Mouse (Mus musculus) frontal cortex, adult (tissue): Measurements from ENCODE around the gene Fgfr2.

Experiments
- ATAC-seq: cut with Nextera tagmentation; 2 replicates; pipeline ENCODE4 v1.9.2; 2017; ENCODE audit warnings: mild to moderate bottlenecking, moderate library complexity, mixed read lengths; ENCODE audit not compliant: low TSS enrichment

The Fgfr2 gene

DNA sequence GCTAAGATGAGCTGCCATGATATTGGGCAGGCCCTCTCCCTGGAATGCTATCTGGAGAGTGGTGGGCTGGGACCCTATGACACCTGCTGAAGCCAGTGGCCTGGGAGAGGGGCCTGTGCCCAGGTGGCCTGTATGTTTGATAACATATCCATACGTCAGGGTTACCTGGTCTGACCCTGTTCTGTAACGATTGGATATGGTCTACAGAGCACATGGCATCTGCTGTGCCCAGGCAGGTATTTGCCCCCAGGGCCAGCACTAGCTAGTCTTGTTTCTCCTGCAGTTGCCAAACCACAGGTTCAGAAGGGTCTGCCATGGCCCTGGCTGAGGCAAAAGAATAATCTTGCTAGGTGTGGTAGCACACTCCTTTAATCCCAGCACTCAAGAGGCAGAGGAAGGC is 429.6 kb downstream of the Fgfr2 start:
- no peak for ATAC-seq

- ATAC-seq, result 0 out of 2 replicates have a peak, but pooled peaks have one; percentile 31
Observed at GRCm38 (mm10) chr7:132692719-132693118, 430.4 kb downstream of the Fgfr2 start.

GRCm38 (mm10) chr7:132690716-132691472 is 432.3 kb downstream of the Fgfr2 start:
- no peak for ATAC-seq

DNA sequence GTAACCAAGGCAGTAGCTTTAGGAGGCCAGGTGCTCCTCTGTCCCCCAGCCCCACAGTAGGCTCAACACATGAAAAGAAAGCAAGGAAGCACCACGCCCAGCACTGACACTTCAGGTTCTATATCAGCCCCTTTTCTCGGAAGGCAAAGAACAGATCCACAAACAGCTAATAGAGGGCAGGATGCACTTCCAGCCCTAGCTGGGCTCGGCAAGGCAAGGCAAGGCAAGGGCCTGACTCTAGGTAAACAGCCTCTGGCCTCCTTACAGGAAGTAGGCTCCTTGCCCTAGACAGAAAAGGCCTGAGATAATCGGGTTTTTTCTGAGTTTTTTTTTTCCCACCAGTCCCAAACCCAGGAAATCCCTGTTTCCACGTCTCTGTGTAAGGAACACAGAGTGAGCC is 433.4 kb downstream of the Fgfr2 start:
- no peak for ATAC-seq

DNA sequence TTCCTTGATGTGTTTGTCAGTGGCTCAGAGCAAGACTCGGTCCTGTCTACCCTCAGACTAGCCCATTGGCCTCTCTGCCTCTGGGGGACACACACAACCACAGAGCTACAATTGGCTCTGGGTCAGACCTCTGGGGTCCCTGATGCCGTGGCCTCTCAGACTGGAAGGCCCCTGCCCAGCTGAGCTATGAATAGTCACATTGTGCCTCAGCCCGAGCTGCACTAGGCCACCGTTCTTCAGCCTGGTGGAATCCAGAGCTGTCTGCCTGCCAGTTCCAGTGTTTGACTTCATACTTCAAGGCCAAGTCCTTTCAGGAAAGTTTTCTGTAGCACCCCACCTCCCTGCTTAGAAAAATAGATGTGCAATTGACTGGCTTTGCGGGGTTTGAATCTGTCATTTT is 434.4 kb downstream of the Fgfr2 start:
- no peak for ATAC-seq

- no peak for ATAC-seq
Observed at GRCm38 (mm10) chr7:132687897-132688296, 435.3 kb downstream of the Fgfr2 start.

DNA sequence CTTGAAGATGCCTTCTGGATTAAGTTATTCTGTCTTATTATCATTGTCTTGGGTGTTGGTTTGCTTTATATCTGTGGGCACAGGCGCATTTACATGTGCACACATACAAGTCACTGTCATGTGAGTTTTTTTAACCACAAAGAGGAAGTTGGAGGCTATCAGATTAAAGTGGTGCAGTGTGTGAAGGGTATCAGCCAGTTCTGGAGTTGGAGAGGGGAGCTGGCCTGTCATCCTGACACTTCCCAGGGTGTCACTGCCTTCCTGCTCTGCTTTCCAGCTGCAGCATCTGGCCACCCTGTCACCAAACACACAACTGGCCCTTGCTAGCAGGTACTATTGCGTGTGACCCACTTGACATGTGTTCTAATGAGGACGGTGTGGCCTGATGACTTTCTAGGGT is 436.6 kb downstream of the Fgfr2 start:
- ATAC-seq, result no peak

GRCm38 (mm10) chr7:132683923-132684322 is 439.2 kb downstream of the Fgfr2 start:
- ATAC-seq, result no peak

DNA sequence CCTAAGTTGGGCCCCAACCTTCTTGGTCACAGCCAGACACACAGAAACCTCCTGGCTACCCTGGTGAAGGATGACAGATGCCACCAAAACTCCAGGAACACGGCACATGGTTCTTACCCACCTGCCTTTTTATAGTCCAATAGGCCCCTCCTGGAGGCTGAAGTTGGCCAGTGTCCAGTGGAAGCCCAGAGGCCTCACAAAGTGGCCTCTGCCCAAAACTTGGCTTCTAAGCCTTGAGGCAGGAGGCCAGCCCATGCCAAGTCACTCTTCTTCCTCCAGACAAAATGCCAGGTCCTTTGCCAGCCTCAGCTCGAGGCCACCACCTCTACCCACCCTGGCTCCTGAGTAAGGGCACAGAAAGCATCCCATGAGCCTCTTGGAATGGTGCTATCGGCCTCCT is 440.2 kb downstream of the Fgfr2 start:
- ATAC-seq, result no peak

DNA sequence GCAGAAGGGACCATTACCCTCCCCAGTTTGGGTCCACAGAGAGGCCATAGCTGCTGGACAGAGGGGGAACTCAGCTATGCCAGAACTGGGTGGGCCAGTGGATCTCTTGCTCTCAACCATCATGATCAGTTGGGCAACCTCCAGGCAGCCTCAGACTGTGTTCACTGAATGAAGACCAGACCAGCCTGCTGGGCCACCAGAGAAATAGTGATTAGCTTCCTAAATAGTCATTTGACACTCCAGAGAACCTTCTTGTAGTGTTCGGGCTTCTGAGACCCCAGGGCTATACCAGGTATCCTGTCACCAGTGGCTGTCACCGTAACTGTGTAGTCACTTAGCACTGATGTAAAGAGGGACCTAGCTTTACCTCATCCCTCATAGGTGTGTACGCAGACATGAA is 440.8 kb downstream of the Fgfr2 start:
- ATAC-seq, result no peak

GRCm38 (mm10) chr7:132681831-132682230 is 441.3 kb downstream of the Fgfr2 start:
- no peak for ATAC-seq

DNA sequence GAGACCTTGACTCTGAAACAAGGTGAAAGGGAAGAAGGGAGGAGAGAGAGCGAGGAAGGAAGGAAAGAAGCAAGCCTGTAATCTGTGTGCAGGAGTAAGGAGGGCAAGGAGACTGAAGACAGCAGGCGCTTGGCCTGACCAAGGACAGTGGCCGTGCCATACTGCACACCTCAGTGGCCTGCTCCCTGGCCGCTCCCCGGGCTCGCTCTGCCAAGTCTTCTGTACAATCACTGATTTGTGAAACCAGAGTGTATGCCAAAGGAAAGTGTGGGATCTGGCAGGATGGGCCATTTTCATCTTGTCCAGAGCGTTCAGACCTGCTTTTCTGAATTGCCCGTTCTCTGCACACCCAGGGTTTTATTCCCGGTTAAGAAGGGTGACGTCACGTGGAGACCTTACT is 441.9 kb downstream of the Fgfr2 start:
- ATAC-seq, result no peak

DNA sequence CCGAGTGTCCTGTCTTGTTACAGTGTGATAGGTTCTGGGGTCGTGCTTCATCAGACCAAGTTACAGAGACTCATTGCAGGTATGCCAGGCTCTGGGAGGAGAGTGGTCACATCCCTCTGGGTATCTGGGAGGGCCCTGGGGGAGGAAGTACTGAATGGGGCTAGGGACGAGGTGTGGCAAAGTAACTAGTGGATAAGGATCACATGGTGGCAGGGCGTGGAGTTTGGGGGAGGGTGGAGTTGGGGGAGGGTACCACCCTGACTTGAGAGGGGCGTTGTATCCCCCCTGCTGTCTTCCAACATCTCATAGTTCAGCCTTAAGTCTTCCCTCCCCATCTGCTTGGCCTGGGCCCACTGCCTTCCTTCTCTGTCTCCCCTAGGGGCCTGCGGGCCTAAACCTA is 443.6 kb downstream of the Fgfr2 start:
- no peak for ATAC-seq

- ATAC-seq, result no peak
Observed at GRCm38 (mm10) chr7:132679117-132679516, 444.0 kb downstream of the Fgfr2 start.

GRCm38 (mm10) chr7:132675922-132676321 is 447.2 kb downstream of the Fgfr2 start:
- ATAC-seq, result no peak

- ATAC-seq, result no peak
Observed at GRCm38 (mm10) chr7:132673931-132674755, 449.0 kb downstream of the Fgfr2 start.

- peak; percentile 87 for ATAC-seq
Observed at GRCm38 (mm10) chr7:132672481-132672959, 450.6 kb downstream of the Fgfr2 start.

DNA sequence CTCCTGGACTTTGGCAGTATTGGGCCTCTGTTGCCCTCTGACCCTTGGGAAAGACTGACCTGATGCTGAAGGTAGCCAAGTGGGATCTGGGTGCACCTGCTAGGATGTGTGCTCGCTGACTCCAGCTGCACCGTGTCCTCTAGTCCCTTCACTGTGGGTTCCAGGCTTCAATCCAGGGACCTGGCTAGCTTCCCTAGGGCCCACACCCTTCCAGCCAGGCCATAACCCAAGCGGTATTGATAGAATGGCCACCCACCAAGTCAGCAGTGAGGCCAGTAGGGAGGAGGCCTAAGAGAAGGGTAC is 452.3 kb downstream of the Fgfr2 start:
- ATAC-seq, result no peak

DNA sequence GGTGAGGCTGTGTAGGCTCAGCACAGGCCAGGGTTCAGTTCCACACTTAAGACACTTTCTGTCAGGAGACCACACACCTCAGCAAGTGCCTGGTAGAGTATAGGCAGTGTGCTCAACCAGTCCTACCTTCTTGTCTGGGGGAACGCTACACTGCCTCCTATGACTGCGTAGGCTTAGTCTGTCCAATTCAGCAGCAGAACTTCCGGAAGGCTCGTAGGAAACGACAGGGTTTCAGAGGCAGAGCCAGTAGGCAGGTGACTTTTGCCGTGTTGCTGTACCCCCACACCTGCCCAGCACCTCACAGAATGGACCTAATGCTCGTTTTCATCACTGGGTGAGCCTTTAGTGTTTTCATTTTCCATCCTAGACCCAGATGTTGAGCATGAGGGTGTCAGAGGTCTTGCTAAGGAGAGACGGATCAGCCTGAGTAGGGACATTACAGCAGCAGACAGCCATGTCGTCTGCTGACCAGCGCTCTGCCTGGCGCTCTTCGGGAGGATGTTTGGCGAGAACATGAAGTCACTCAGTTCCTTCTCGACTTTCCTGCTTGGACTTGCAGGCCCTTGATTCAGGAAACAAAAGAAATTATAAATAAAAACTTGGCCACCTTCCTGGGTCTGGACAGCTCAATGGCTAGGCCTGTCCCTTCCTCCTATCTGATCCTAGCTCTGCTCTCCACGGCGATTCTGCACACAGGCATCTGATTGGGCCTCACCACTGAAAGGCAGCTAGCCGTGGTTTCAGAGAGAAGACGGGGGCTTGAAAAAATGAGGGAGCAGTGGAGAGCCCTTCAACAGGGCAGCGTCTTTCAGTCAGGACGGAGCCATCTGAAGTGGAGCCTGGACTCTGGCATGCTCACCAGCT is 452.9 kb downstream of the Fgfr2 start:
- no peak for ATAC-seq

- no peak for ATAC-seq
Observed at GRCm38 (mm10) chr7:132668604-132669003, 454.5 kb downstream of the Fgfr2 start.

- ATAC-seq, result no peak
Observed at GRCm38 (mm10) chr7:132666516-132666915, 456.6 kb downstream of the Fgfr2 start.

DNA sequence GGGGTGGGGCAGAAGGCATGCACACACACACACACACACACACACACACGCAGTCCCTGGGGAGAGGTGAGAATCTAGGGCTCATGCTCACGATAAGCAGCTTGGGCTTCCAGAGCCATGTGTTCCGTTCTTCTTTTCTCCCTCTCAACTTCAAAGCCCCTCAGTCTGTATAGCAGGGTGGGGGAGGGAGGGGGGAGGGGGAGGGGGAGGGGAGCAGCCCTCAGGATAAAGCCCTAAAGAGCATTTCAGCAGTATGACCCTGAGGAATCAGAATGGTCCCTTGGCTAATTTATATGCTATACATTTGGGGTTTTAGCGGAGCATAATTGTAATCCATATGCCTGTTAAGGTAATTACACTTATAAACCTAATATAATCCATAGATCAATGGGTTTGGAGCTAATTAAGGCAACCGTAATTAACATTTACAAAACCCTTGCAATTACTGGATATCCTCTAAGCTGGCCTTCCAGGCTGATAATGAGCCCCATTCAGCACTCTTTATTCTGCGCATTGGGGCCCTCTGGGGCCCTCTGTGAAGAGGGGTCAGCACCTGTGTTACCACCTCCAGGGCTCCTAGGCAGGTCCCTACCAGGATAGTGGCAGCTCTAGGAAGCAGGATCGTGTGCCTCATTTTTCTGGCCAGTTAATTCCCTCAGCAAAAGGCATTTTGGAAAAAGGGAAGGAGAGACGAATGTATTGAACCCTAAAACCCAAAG is 457.3 kb downstream of the Fgfr2 start:
- ATAC-seq, result no peak
